Mouse (Mus musculus): Measurements from ENCODE around the gene Rcc1l.
A peak's percentile ranks its signal among the peaks of the same experiment; 100 is the strongest.

Gene Rcc1l

DNA sequence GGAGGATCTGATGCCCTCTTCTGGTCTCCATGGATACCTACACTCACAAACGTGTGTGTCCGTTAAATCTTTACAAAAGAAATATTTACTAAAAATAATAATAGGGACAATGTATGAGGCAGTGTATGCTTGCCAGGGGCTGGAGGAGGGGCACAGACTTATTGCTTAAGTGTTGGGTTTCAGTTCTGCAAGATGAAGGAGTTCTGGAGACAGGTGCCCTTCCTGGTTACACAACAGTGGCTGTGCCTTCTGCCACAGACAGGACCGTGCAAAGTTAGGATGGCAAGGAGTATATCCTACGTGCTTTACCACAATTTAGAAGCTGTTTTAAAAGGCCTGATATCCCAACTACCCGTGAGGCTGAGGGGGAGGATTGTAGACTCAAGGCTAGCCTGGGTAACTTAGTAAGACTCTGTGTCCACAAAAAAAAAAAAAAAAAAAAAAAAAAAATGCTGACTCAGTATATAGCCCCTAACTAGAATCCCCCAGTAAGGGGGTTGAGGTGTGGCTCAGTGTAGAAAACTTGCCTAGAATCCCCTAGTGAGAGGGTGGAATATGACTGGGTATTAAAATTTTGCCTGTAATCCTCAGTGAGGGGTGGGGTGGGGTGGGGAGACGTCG lies 60.8 kb downstream of the Rcc1l start:
- no peak for DNase-seq (ENCODE audit: low read depth, low spot score)

DNA sequence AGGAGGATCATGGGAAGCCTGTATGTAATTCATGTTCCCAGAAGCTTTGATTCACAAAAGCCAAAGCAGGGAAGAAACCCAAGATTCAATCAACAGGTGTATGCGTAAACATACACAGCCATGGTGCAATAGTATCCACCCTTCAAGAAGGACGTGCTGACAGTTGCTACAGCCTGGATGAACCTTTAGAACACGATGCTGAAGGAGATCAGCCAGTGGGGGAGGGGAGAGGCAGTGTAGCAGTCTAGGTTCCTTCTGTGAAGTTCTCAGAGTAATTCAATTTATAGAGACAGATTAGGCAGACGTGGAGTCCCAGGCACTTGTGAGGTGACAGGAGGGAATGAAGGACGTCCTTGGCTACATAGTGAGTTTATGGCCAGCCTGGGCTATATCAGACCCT lies 61.6 kb downstream of the Rcc1l start:
- DNase-seq (ENCODE audit: low read depth, low spot score), result no peak

DNA sequence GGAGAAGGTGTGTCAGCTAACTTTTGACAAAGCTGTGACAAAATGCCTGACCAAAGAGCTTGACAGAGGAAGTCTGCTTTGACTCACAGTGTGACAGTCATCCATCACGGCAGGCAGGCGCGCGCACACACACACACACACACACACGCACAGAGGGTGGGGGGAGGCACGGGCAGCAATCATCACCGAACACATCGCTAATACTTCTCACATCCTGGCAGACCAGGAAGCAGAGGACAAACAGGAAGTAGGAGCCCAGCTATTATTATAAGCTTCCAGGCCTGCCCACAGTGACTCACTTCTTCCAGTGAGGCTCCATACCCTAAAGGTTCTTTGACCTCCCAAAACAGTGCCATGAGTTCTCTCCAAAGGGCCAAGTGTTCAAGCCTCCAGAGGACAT lies 70.7 kb downstream of the Rcc1l start:
- no peak for DNase-seq (ENCODE audit: low read depth, low spot score)

DNA sequence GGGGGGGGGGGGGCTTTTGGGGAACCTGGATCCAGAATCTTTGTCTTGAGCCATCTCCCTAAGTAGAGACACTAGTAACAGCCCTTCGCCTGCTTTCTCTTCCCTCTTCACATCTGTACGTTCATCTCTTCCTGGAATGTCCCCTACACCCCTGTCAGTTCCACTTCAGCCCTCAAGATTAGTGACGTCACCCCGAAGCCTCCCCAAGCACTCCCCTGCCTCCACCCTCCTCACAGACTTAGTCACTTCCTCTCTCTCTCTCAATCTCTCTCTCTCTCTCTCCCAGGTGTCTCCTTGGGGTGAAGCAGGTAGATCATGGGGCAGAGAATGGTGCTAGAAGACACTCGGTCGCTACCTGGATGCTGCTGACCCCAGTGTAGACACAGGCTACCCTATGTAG lies 73.9 kb downstream of the Rcc1l start:
- no peak for DNase-seq (ENCODE audit: low read depth, low spot score)

DNA sequence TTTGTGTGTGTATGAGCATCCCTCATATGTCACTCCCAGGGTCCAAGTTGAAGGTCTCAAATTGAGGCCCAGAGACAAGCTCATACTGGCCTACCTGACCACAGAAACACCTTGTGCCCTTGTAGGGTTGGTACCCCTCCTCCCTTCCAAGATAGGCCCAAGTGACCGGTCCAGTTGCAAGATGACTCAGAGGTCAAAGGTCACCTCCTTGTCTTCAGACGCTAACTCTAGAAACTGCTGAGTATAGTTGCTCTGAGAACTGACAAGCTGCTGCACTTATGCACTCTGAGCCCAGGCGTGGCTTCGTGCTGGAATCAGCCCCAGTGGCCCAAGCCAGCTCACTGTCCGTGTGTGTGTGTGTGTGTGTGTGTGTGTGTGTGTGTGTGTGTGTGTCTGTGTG lies 74.7 kb downstream of the Rcc1l start:
- no peak for DNase-seq (ENCODE audit: low read depth, low spot score)

DNA sequence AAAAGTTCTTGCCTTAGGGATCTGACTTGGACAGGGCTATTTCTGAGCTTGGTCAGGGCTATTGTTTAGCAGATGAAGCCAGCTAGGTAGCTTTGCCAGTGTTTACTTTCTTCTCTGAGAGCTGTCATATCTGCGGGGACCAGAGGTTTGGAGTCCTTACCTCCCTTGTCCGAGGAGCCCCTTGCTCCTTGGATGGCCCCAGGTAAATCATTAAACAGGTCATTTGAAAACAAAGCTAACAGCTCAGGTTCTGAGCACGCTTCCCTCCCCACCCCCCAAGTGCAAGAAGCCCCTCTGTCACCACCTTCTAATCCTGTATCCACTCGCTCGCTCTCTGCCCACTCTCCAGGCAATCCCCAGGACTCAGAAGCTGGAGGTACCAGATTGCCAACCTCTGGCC lies 75.3 kb downstream of the Rcc1l start:
- no peak for DNase-seq (ENCODE audit: low read depth, low spot score)

DNA sequence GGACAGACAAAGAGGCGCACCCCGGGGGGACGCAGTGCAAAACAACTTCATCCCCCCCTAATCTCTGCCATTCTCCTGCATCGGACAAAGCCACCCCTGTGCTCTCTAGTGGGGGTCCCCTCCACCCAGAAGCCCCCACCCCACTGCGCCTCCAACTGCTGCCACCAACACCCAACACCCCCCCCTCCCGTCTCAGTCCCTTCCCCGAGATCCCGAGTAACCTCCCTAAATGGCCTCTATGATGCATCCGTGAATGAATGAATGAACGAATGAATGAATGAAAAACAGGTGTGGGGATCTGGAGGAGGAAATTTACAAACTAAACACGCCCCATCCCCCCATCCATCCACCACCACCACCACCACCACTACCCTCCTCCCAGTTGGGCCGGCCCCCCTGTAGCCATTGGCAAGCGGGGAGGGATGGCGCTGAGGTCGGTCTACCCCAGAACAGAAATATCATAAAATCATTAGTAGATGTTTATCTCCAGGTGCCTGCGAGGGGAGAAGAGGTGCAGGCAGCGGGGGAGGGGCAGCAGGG lies 76.3 kb downstream of the Rcc1l start:
- no peak for DNase-seq (ENCODE audit: low read depth, low spot score)

DNA sequence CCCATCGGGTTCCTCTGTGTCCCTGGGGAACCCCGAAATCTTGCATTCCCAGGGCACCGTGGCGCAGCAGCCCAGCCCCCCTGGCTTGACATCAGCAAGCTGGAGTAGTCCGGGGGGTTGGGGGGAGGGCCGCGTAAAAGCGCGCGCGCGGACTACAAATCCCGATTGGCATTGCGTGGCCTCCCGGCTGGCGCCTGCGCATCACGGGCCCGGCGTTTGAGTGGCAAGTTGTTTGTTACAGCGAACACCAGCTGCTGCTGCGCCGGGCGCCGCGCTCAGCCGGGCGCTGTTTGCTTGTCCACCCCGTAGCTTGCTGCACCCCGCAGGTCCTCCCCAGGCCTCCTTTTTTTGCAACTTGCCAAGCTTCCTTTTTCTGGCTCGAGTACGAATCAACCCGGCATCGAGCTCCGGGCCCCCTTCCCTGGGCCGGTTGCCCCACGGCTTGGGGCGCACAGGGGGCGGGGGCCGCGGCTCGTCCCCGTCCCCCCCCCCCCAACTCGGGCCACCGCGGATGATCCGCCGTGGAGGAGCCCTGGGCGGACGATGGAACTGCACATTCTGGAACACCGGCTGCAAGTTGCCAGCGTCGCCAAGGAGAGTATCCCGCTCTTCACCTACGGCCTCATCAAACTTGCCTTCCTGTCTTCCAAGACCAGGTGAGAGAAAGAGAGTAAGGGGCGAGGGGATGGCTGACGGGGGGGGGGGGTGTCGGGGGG lies 76.9 kb downstream of the Rcc1l start, which contains the start of gene Castor2:
Castor2 (plus strand) TSS at position 216 of the 716 bp plus-strand sequence.
- DNase-seq (ENCODE audit: low read depth, low spot score), result peak; percentile 88

DNA sequence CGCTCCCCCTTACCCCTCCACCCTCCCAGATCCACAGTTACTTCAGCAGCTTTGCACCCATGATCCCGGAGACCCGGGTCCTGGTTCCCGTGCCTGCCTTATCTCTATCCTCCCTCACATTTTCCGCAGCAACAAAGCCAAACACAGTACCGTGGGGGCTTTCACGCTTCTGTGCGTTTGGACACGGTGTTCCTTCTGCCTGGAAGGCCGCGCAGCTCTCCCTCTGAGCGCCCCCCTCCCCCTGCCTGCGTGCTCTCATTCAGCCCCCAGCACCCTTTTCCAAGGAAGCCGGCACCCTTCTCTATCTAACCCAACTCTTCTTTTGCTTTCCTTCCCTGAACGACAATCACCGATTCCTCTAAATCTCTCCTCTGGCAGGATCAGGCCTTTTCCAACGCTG lies 77.6 kb downstream of the Rcc1l start:
- DNase-seq (ENCODE audit: low read depth, low spot score), result no peak

DNA sequence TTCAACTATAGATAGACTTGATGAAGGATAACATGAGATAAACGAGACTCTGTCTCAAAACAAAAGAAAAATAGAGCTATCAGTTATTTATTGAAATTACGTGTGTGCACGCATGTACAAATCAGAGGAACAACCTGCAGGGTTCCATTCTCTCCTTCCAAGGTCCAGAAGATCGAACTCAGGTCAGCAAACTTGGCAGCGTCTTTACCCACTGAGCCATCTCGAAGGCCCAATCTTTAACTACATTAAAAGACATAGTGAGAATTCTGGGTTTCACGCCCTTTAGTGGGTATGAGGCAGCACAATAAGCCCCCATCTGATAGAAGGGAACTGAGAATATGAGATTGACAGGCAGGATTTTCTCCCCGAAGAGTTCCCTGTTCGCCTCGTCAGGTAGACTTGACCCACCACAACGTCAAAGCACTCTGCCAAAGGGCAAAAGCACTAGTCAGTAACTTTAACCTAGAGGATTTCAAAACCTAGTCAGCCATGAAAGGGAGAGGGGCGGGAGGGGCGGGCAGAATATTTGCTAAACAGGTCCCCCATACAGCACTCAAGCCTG lies 78.2 kb downstream of the Rcc1l start:
- no peak for DNase-seq (ENCODE audit: low read depth, low spot score)
